In genomic region chr9:83602176-83602770, GRCm38 (mm10) we compare ENCODE assay signal across 18 mouse cellular contexts. TPM values are rescaled to one million over a fixed set of nuclear protein-coding genes. Genes with fewer than 3 reads are reported as not detected.
DNase-seq lines count a peak whose midpoint lies in the region; ATAC-seq and TF ChIP-seq lines count a peak whose summit lies in the region.
"Had no signal": no experiment of that assay in that cellular context is flagged by ENCODE, and none has a peak within 500 bp of the region (broad histone marks: within the 10 kb centered on the region; RNA-seq: fewer than 3 reads in every experiment).

No protein-coding gene starts in this region.

- WGBS in heart, postnatal 0 days: 44% methylated on average over 6 of the region's 6 CpGs
- WGBS in thymus, adult 2 months: 93% methylated on average over 6 of the region's 6 CpGs

- no peaks in the 10 kb centered on the region for H3K9me3 ChIP-seq in heart, postnatal 0 days (replicated peaks; ENCODE audit: control insufficient read depth, low read length)
- H3K9me3 ChIP-seq: embryonic facial prominence, embryonic 15.5 days; forebrain, embryonic 13.5 days; G1E; limb, embryonic 15.5 days; megakaryocyte, embryonic 14.5 days had no signal

- no peak for TF ChIP-seq CTCF in heart, postnatal 0 days (IDR thresholded peaks at IDR 0.05; ENCODE audit: low read depth)
- no peak for TF ChIP-seq CTCF in Patski (IDR thresholded peaks at IDR 0.05)
- TF ChIP-seq CTCF in brain, embryonic 14.5 days (IDR thresholded peaks at IDR 0.05; ENCODE audit: borderline replicate concordance, extremely low read depth, insufficient read depth, insufficient read length): no peak
- no peak for TF ChIP-seq CTCF in thymus, adult 2 months (IDR thresholded peaks at IDR 0.05; ENCODE audit: borderline replicate concordance, control insufficient read depth, extremely low read depth, insufficient read depth, low read length, poor library complexity)

- H3K4me1 ChIP-seq in heart, postnatal 0 days (ENCODE audit: control insufficient read depth, insufficient read depth): 0 out of 2 replicates have a peak, but pooled peaks cover 6% of the 10 kb centered on the region
- H3K4me1 ChIP-seq in thymus, adult 2 months (replicated peaks; ENCODE audit: control insufficient read depth, insufficient read depth, low read length): no peaks in the 10 kb centered on the region
- H3K4me1 ChIP-seq: limb, embryonic 15.5 days had no signal

- POLR2A ChIA-PET in Patski (lab: Charles Lee): no interaction called here

- peak; percentile 49; the same call in 1 of the 2 replicates for ATAC-seq in heart, postnatal 0 days (ENCODE audit: insufficient read depth, low read depth)
- ATAC-seq in Patski: peak; percentile 49
- ATAC-seq: CD4-positive, CD25-positive, alpha-beta regulatory T cell, adult 4 months; forebrain, embryonic 13.5 days had no signal

- TF ChIP-seq EP300 in heart, postnatal 0 days (IDR thresholded peaks at IDR 0.05; ENCODE audit: low read depth): no peak

- no peak overlapping the region for H3K9ac ChIP-seq in heart, postnatal 0 days (replicated peaks; ENCODE audit: low read depth, low read length)
- H3K9ac ChIP-seq: embryonic facial prominence, embryonic 15.5 days; forebrain, embryonic 13.5 days; limb, embryonic 15.5 days had no signal

- no peak overlapping the region for H3K27ac ChIP-seq in heart, postnatal 0 days (ENCODE audit: low read depth)
- no peak overlapping the region for H3K27ac ChIP-seq in thymus, adult 2 months (ENCODE audit: control insufficient read depth, insufficient read depth, low read length)
- H3K27ac ChIP-seq: embryonic facial prominence, embryonic 15.5 days; forebrain, embryonic 13.5 days; limb, embryonic 15.5 days had no signal

- DNase-seq in heart, postnatal 0 days (ENCODE audit: low spot score): no peak
- DNase-seq in heart, adult 9 months (ENCODE audit: low spot score in 2 of 2): no peak
- no peak for DNase-seq in Patski (ENCODE audit: low read depth, low spot score)
- peak; percentile 46 for DNase-seq in brain, embryonic 14.5 days (ENCODE audit: low read depth)
- DNase-seq in mesoderm, embryonic 11.5 days (ENCODE audit: low read depth, low spot score): peak; percentile 56
- no peak for DNase-seq in lung, adult 18-20 months
- DNase-seq in thymus, adult 2 months: no peak
- DNase-seq: adrenal gland, postnatal 10 days; cerebellum, adult 2 months; kidney, adult 8-10 months; lung, postnatal 14 days; thymus, postnatal 36 days had no signal

- H3K4me3 ChIP-seq in heart, postnatal 0 days (ENCODE audit: low read depth, low read length): no peak overlapping the region
- H3K4me3 ChIP-seq in thymus, adult 2 months (ENCODE audit: control insufficient read depth, insufficient read depth, low read length): no peak overlapping the region
- H3K4me3 ChIP-seq: embryonic facial prominence, embryonic 15.5 days; forebrain, embryonic 13.5 days; limb, embryonic 15.5 days; megakaryocyte, embryonic 14.5 days had no signal

- no peak overlapping the region for H3K4me2 ChIP-seq in heart, postnatal 0 days (ENCODE audit: low read depth, low read length)
- H3K4me2 ChIP-seq: embryonic facial prominence, embryonic 15.5 days; forebrain, embryonic 13.5 days; limb, embryonic 15.5 days had no signal

- no peaks in the 10 kb centered on the region for H3K36me3 ChIP-seq in heart, postnatal 0 days (replicated peaks; ENCODE audit: control insufficient read depth, insufficient read depth, low read length)
- no peaks in the 10 kb centered on the region for H3K36me3 ChIP-seq in thymus, adult 2 months (ENCODE audit: control insufficient read depth, insufficient read depth, low read length)
- H3K36me3 ChIP-seq: embryonic facial prominence, embryonic 15.5 days; G1E; limb, embryonic 15.5 days had no signal

- TF ChIP-seq POLR2A in brain, embryonic 14.5 days (IDR thresholded peaks at IDR 0.05; ENCODE audit: borderline replicate concordance, extremely low read depth, insufficient read depth, insufficient read length, poor library complexity, severe bottlenecking): no peak
- no peak for TF ChIP-seq POLR2A in thymus, adult 2 months (IDR thresholded peaks at IDR 0.05; ENCODE audit: control insufficient read depth, extremely low read depth, insufficient read depth, low read length, poor library complexity)

- CTCF ChIA-PET in Patski (lab: Charles Lee): interaction anchor here (1.3 kb wide), 1 partner anchor 21 kb away, joined by 3 read pairs; no protein-coding TSS in a partner anchor

- no peaks in the 10 kb centered on the region for H3K27me3 ChIP-seq in heart, postnatal 0 days (ENCODE audit: control insufficient read depth, insufficient read depth, low read length)
- H3K27me3 ChIP-seq in Patski: no peaks in the 10 kb centered on the region
- no peaks in the 10 kb centered on the region for H3K27me3 ChIP-seq in thymus, adult 2 months (ENCODE audit: control insufficient read depth, insufficient read depth, low read length)
- H3K27me3 ChIP-seq: embryonic facial prominence, embryonic 15.5 days; forebrain, embryonic 13.5 days; limb, embryonic 15.5 days; megakaryocyte, embryonic 14.5 days had no signal

- in situ Hi-C loops in Patski (cut with MboI; ENCODE audit: low pct_unique_long_range_greater_than_20kb): no loop called here

RNA-seq across cellular contexts. Expression of gene Sh3bgrl2, which starts 54.1 kb away (rescaled TPM):
- total RNA-seq in heart, postnatal 0 days (2014; rRNA removed; ENCODE audit: low replicate concordance): 3.6 and 3.8 TPM in 2 replicates
- 4.7 and 5.7 TPM in 2 replicates for polyA plus RNA-seq in heart, postnatal 0 days (2015; fragmentation: Nextera tagmentation; extraction: Ambion mirVana)
- polyA plus RNA-seq in Patski (2021): 5.2 TPM
- 8.6 and 9.3 TPM in 2 replicates for polyA plus RNA-seq in brain, embryonic 14.5 days (2012; rRNA removed)
- 2.8 and 3.0 TPM in 2 replicates for polyA plus RNA-seq in thymus, adult 2 months (2012; rRNA removed)
- polyA plus RNA-seq: G1E had no signal

Comparison
In these comparisons a context has a peak if more than half of its experiments do, and no peak if none do; other contexts are left out.
1. DNase-seq: peak in brain, embryonic 14.5 days (single experiment) and mesoderm, embryonic 11.5 days (single experiment); none in heart, postnatal 0 days (single experiment), heart, adult 9 months (0 of 2), Patski (single experiment), lung, adult 18-20 months (0 of 2) and thymus, adult 2 months (single experiment).